In the genomic region with DNA sequence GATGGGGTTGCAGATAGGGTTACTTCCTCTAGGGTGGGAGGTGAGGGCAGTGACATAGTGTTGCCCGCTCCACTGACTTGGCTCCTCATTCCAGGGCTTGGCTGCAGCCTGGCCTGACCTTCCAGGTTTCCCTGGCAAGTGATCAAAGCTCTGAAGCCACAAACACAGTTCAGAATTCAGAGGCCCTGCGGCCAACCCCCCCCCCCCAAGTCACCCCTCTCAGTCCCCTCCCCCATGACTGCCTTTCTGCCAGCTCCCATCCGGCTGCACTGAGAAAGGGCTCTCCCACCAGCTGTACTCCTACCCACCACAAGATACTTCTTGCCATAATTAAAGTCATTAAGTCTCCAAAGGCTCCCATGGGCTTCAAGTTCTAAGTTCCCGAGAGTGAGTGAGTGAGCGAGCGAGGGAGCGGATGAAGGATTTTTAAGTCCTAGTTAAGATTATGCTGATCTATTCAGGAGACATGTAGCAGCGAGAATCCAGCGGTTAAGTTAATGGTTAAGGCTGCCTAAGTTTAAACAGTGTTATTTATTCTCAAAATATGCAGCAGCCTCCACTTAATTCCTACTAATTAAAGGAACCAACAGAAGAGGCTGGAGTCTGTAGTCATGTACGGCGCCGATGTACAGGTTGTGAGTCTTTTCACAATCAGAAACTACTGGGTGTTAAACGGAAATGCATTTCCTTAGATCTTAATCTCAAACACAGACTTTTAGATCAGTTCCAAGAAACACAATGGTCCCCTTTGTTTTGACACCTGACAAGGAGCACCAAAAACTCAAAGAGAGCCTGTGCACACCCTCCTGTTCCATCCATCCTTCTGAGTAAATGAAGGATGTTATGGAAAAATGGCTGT, we compare ENCODE assay signal across 8 mouse cellular contexts. TPM values are rescaled to one million over a fixed set of nuclear protein-coding genes. Genes with fewer than 3 reads are reported as not detected.
A peak's percentile ranks its signal among the peaks of the same experiment; 100 is the strongest.
DNase-seq lines count a peak whose midpoint lies in the region; ATAC-seq and TF ChIP-seq lines count a peak whose summit lies in the region.

No protein-coding gene starts in this region.

- no peak overlapping the region for H3K4me3 ChIP-seq in embryonic facial prominence, embryonic 14.5 days (ENCODE audit: low read depth, low read length)
- H3K4me3 ChIP-seq in hindbrain, postnatal 0 days (ENCODE audit: low read length) = no peak overlapping the region
- no peak overlapping the region for H3K4me3 ChIP-seq in liver, embryonic 14.5 days (ENCODE audit: insufficient read depth in 1 of 2, low read depth in 2 of 2, low read length in 2 of 2)
- no peak overlapping the region for H3K4me3 ChIP-seq in olfactory bulb, adult 2 months (ENCODE audit: insufficient read depth, low read depth, low read length)

- TF ChIP-seq CTCF in hindbrain, postnatal 0 days (IDR thresholded peaks at IDR 0.05; ENCODE audit: low read depth) = no peak
- no peak for TF ChIP-seq CTCF in liver, embryonic 14.5 days (IDR thresholded peaks at IDR 0.05; ENCODE audit: low read depth)
- no peak for TF ChIP-seq CTCF in olfactory bulb, adult 2 months (IDR thresholded peaks at IDR 0.05; ENCODE audit: insufficient read depth, low read depth, low read length)

- no peaks in the 10 kb centered on the region for H3K27me3 ChIP-seq in embryonic facial prominence, embryonic 14.5 days (replicated peaks; ENCODE audit: control insufficient read depth, insufficient read depth, low read length)
- H3K27me3 ChIP-seq in hindbrain, postnatal 0 days (ENCODE audit: insufficient read depth, low read length) = no peaks in the 10 kb centered on the region
- no peaks in the 10 kb centered on the region for H3K27me3 ChIP-seq in liver, embryonic 14.5 days (ENCODE audit: control insufficient read depth, insufficient read depth, low read length)

- H3K9me3 ChIP-seq in embryonic facial prominence, embryonic 14.5 days (ENCODE audit: control insufficient read depth, low read length) = no peaks in the 10 kb centered on the region
- H3K9me3 ChIP-seq in hindbrain, postnatal 0 days (ENCODE audit: low read length) = no peaks in the 10 kb centered on the region
- H3K9me3 ChIP-seq in liver, embryonic 14.5 days (ENCODE audit: control insufficient read depth, low read length) = no peaks in the 10 kb centered on the region

- 0 out of 2 replicates have a peak overlapping the region, but pooled peaks have one; percentile 34 for H3K27ac ChIP-seq in embryonic facial prominence, embryonic 14.5 days (replicated peaks; ENCODE audit: low read depth, low read length)
- peak overlapping the region; percentile 28 for H3K27ac ChIP-seq in hindbrain, postnatal 0 days
- no peak overlapping the region for H3K27ac ChIP-seq in liver, embryonic 14.5 days
- 0 out of 2 replicates have a peak overlapping the region, but pooled peaks have one; percentile 31 for H3K27ac ChIP-seq in olfactory bulb, adult 2 months (ENCODE audit: insufficient read depth, low read depth, low read length)

- TF ChIP-seq POLR2A in olfactory bulb, adult 2 months (IDR thresholded peaks at IDR 0.05; ENCODE audit: insufficient read depth, low read depth, low read length) = no peak

- peaks cover 26% of the 10 kb centered on the region for H3K4me1 ChIP-seq in embryonic facial prominence, embryonic 14.5 days (ENCODE audit: control insufficient read depth, insufficient read depth, low read length)
- H3K4me1 ChIP-seq in hindbrain, postnatal 0 days (ENCODE audit: insufficient read depth, low read length) = peaks cover 14% of the 10 kb centered on the region; the same call in 1 of the 2 replicates
- peaks cover 0 to 17% of the 10 kb centered on the region in 2 experiments; a peak in 2 of 4 replicates for H3K4me1 ChIP-seq in liver, embryonic 14.5 days (replicated peaks; ENCODE audit: control insufficient read depth in 2 of 2, insufficient read depth in 2 of 2, low read length in 1 of 2)
- H3K4me1 ChIP-seq in olfactory bulb, adult 2 months (ENCODE audit: control insufficient read depth, insufficient read depth, low read length) = peaks cover 10% of the 10 kb centered on the region; the same call in 1 of the 2 replicates

- H3K4me2 ChIP-seq in embryonic facial prominence, embryonic 14.5 days (ENCODE audit: low read depth, low read length) = peak overlapping the region; percentile 39
- H3K4me2 ChIP-seq in hindbrain, postnatal 0 days (ENCODE audit: low read depth, low read length) = peak overlapping the region; percentile 1; the same call in 1 of the 2 replicates
- no peak overlapping the region for H3K4me2 ChIP-seq in liver, embryonic 14.5 days (ENCODE audit: low read depth)

- TF ChIP-seq EP300 in liver, embryonic 14.5 days (IDR thresholded peaks at IDR 0.05; ENCODE audit: low read depth) = no peak

- 0 out of 2 replicates have a peak overlapping the region, but pooled peaks have one; percentile 6 for H3K9ac ChIP-seq in embryonic facial prominence, embryonic 14.5 days (ENCODE audit: low read depth, low read length)
- no peak overlapping the region for H3K9ac ChIP-seq in hindbrain, postnatal 0 days (replicated peaks; ENCODE audit: low read length)
- H3K9ac ChIP-seq in liver, embryonic 14.5 days (replicated peaks) = no peak overlapping the region

- 17% methylated on average over 12 of the region's 13 CpGs for WGBS in embryonic facial prominence, embryonic 14.5 days
- WGBS in hindbrain, postnatal 0 days = 29% methylated on average over 13 of the region's 13 CpGs
- 47% methylated on average over 13 of the region's 13 CpGs for WGBS in liver, embryonic 14.5 days (ENCODE audit: insufficient replicate concordance)
- 15% methylated on average over 13 of the region's 13 CpGs for WGBS in olfactory bulb, adult 2 months

- peak; percentile 74 for ATAC-seq in embryonic facial prominence, embryonic 14.5 days (ENCODE audit: low read depth)
- peak; percentile 90 for ATAC-seq in hindbrain, postnatal 0 days
- peak; percentile 43 for ATAC-seq in liver, embryonic 14.5 days (ENCODE audit: insufficient read depth)
- no peak for ATAC-seq in frontal cortex, adult (ENCODE audit: low TSS enrichment)

- H3K36me3 ChIP-seq in embryonic facial prominence, embryonic 14.5 days (ENCODE audit: control insufficient read depth, insufficient read depth, low read length) = no peaks in the 10 kb centered on the region
- no peaks in the 10 kb centered on the region for H3K36me3 ChIP-seq in hindbrain, postnatal 0 days (ENCODE audit: insufficient read depth, low read length)
- no peaks in the 10 kb centered on the region for H3K36me3 ChIP-seq in liver, embryonic 14.5 days (replicated peaks; ENCODE audit: control insufficient read depth, insufficient read depth, low read depth)

- DNase-seq in testis, postnatal 10 days (ENCODE audit: low spot score) = peak; percentile 53
- DNase-seq in testis, postnatal 14 days (ENCODE audit: low spot score) = no peak
- DNase-seq in embryonic facial prominence, embryonic 14.5 days (ENCODE audit: low spot score) = peak; percentile 69
- DNase-seq in hindbrain, postnatal 0 days (ENCODE audit: low spot score) = peak; percentile 84
- no peak for DNase-seq in liver, embryonic 14.5 days (ENCODE audit: low read depth in 3 of 3, low spot score in 3 of 3)
- no peak for DNase-seq in urinary bladder, adult 2 months (ENCODE audit: low spot score)

RNA-seq across cellular contexts. Expression of gene Kremen1, which starts 36.0 kb away (rescaled TPM):
- 24.1 and 26.7 TPM in 2 replicates for polyA plus RNA-seq in embryonic facial prominence, embryonic 14.5 days (2014; fragmentation: Nextera tagmentation; extraction: Ambion mirVana)
- 14.8 and 18.5 TPM in 2 replicates for total RNA-seq in hindbrain, postnatal 0 days (2014; rRNA removed)
- polyA plus RNA-seq in hindbrain, postnatal 0 days (2015; fragmentation: Nextera tagmentation; extraction: Ambion mirVana) = 3.2 and 3.6 TPM in 2 replicates
- polyA plus RNA-seq in liver, embryonic 14.5 days (2012; rRNA removed) = 0.95 and 1.0 TPM in 2 replicates
- 0.47 and 0.77 TPM in 2 replicates for polyA plus RNA-seq in liver, embryonic 14.5 days (2014; fragmentation: Nextera tagmentation; extraction: Ambion mirVana)
- polyA plus RNA-seq in olfactory bulb, adult 2 months (2012; ENCODE audit: insufficient read depth, insufficient read length, low replicate concordance, missing spikeins) = 126 TPM in 1 of 2 replicates, not detected in the other
- 36.7 and 39.8 TPM in 2 replicates for polyA plus RNA-seq in urinary bladder, adult 2 months (2012; rRNA removed)

Comparison
In these comparisons a context has a peak if more than half of its experiments do, and no peak if none do; other contexts are left out.
1. DNase-seq: peak in testis, postnatal 10 days (single experiment), embryonic facial prominence, embryonic 14.5 days (single experiment) and hindbrain, postnatal 0 days (single experiment); none in testis, postnatal 14 days (single experiment), liver, embryonic 14.5 days (0 of 3) and urinary bladder, adult 2 months (single experiment).